Mouse (Mus musculus) intestine, embryonic 15.5 days (tissue): ENCODE data around the gene Rgs16. TPM values are rescaled to one million over a fixed set of nuclear protein-coding genes. Genes with fewer than 3 reads are reported as not detected.

Experiments used
- ATAC-seq: fragments of 200-750 bp; cut with Nextera tagmentation; 2 replicates; pipeline ENCODE4 v1.8.0; 2017; ENCODE audit warnings: moderate TSS enrichment, moderate library complexity
- H3K27ac ChIP-seq: fragments of 300-500 bp; sonication (generic); 2 replicates; pipeline ENCODE4 v1.5.1; 2015; ENCODE audit warnings: mild to moderate bottlenecking, inconsistent platforms
- H3K27me3 ChIP-seq: fragments of 300-500 bp; sonication (generic); replicated peaks from 2 replicates; pipeline ENCODE4 v1.6.1; 2015; ENCODE audit warnings: inconsistent platforms
- H3K36me3 ChIP-seq: fragments of 300-500 bp; sonication (generic); 2 replicates; pipeline ENCODE4 v1.6.1; 2015; ENCODE audit warnings: inconsistent platforms
- H3K4me1 ChIP-seq: fragments of 300-500 bp; sonication (generic); replicated peaks from 2 replicates; pipeline ENCODE4 v1.6.1; 2015; ENCODE audit warnings: inconsistent platforms
- H3K4me2 ChIP-seq: fragments of 300-500 bp; sonication (generic); replicated peaks from 2 replicates; pipeline ENCODE4 v1.6.1; 2015; ENCODE audit warnings: mild to moderate bottlenecking, inconsistent platforms
- H3K4me3 ChIP-seq: fragments of 300-500 bp; sonication (generic); replicated peaks from 2 replicates; pipeline ENCODE4 v1.5.1; 2015; ENCODE audit warnings: inconsistent platforms
- H3K9ac ChIP-seq: fragments of 300-500 bp; sonication (generic); 2 replicates; pipeline ENCODE4 v1.6.1; 2015; ENCODE audit warnings: inconsistent platforms
- H3K9me3 ChIP-seq: fragments of 300-500 bp; sonication (generic); 2 replicates; pipeline ENCODE4 v1.6.1; 2016; ENCODE audit warnings: inconsistent platforms
- WGBS: fragments of 180-500 bp; shearing (Covaris S2); methylation state at CpG from one replicate; pipeline ENCODE4 v1.1.7; 2015; 5-methylcytosine and 5-hydroxymethylcytosine counted together
- polyA plus RNA-seq: library from polyadenylated mRNA; unstranded; fragments of >200 nt; fragmentation: Nextera tagmentation; extraction: Ambion mirVana; gene quantifications from 2 replicates; pipeline ENCODE4 v1.2.1, GENCODE M21; 2015

Rgs16 gene
- polyA plus RNA-seq, 1 experiment from 2014 or later = 5.1 TPM

DNA sequence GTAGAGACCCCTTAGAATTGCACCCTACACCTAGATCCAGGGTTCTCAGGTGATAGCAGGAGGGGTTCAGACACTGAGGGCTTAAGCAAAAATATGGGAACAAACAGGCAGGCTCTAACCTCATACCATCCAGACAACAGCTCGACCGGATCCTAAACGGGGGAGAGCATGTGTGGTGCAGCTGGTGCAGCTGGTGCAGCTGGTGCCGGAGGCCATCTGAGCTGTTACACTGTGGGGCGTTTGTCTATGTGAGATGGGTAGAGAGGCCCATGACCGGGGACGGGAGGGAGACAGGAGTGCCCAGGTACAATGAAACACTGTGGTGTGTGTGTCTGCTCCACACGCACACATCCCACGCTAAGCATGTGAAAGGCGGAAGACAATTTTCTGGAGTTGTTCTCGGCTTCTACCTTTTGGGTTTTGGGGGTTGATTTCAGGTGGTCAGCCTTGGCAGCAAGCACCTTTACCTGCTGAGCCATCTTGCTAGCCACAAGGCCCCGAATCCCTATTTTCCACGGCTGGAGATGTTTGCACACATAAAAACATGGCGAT lies 6.0 kb downstream of the Rgs16 start:
- Histone ChIP-seq H3K4me1 (peaks cover 13% of the 10 kb centered on the region; the same call in 1 of the 2 replicates), H3K9ac (no peak overlapping the region), H3K36me3 (no peaks in the 10 kb centered on the region), H3K27ac (no peak overlapping the region), H3K9me3 (no peaks in the 10 kb centered on the region), H3K4me3 (no peak overlapping the region), H3K27me3 (0 out of 2 replicates have a peak, but pooled peaks cover 3% of the 10 kb centered on the region), H3K4me2 (no peak overlapping the region)
- no peak for ATAC-seq
- 74% methylated on average over 14 of the region's 14 CpGs for WGBS

GRCm38 (mm10) chr1:153746728-153747127 lies 6.6 kb downstream of the Rgs16 start:
- Histone ChIP-seq H3K4me2 (no peak overlapping the region), H3K9ac (no peak overlapping the region), H3K27me3 (0 out of 2 replicates have a peak, but pooled peaks cover 2% of the 10 kb centered on the region), H3K27ac (no peak overlapping the region), H3K36me3 (no peaks in the 10 kb centered on the region), H3K9me3 (no peaks in the 10 kb centered on the region), H3K4me3 (no peak overlapping the region), H3K4me1 (peaks cover 15% of the 10 kb centered on the region; the same call in 1 of the 2 replicates)
- no peak for ATAC-seq
- WGBS = 4% methylated on average over 12 of the region's 12 CpGs

DNA sequence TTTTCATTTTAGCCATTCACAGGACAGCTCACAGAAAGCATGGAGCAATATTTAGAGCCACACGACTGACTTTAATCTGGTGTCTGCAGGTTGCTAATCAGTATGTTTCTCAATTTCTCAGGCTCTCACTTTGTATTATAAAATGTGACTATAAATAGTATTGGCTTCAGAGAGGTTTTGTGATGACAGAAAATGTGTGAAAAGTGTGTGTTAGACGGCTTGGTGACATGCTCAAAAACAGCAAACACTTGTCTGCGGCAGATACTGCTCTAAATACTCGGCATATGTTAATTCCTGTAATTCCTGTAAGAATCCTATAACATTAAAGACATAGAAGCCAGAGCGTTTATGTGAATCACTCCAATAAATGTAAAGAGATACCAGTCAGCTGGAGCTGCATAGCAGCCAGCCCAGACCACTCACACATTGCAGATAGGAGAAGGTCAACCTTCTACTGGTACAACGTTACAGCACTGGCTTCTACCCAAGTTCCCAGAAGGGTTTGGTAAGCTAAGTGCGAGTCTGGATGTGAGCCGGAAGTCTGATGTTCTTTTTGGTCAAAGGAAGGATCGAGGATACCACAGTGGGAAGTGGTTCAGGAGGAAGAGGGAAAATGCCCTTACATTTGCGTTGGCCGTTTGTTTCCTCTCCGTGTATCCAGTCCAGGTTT lies 7.8 kb downstream of the Rgs16 start:
- WGBS = 49% methylated on average over 12 of the region's 12 CpGs
- no peak for ATAC-seq
- H3K4me1 ChIP-seq = peaks cover 23% of the 10 kb centered on the region; the same call in 1 of the 2 replicates
- H3K9me3 ChIP-seq = no peaks in the 10 kb centered on the region
- peak overlapping the region; percentile 64; the same call in 1 of the 2 replicates for H3K4me2 ChIP-seq
- H3K36me3 ChIP-seq = no peaks in the 10 kb centered on the region
- peak overlapping the region; percentile 34; the same call in 1 of the 2 replicates for H3K27ac ChIP-seq
- no peak overlapping the region for H3K9ac ChIP-seq
- H3K27me3 ChIP-seq = no peaks in the 10 kb centered on the region
- H3K4me3 ChIP-seq = no peak overlapping the region

DNA sequence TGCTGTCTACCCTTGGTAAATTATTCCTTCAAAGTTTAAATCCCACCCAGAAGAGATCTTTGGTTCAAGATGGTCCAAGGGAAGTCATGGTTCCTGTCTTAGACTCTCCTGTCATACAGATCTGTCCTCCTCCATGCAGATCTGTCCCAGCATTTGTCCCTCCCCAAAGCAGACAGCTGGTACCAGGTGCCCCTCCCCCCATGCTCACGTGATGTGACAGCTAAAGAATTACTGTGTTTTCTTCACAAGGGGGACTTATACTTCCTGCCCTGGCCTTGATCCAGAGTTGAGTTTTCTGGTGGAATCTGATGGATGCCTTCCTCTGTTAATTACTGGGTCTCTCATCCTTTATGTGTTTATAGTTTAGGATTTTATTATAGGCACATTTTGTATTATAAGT lies 8.4 kb downstream of the Rgs16 start:
- WGBS = 6% methylated on average over 1 of the region's 1 CpGs
- peak; percentile 11; the same call in 1 of the 2 replicates for ATAC-seq
- H3K9me3 ChIP-seq = no peaks in the 10 kb centered on the region

DNA sequence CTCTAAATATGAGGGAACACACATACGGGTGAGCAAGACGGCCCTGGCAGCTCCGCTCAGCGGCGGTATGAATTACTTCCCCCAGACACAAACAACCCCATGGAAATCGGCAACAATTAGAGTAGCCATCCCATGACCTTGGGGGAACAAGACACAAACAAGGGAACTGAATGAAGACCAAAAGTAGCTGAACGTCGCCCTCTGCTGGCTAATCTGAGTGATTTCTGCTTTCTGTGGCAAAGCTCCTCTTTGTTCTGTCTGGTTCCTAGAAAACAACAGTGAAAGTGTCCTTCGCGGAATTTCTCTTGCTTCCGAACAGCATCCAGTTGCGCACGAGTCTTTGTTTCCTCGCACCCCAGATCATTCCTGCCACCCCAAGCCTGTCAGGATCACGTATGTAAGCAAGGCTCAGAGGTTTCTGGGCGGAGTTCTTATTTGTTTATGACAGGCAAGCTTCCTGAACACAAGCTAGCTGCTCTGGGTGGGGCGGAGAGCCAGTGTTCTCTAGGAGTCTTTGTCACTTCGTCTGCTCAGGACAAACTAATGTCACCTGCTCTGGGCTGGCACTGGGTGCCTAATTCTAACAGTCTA lies 9.2 kb downstream of the Rgs16 start, which contains the start of gene Rnasel:
TSS of gene Rnasel (plus strand) at position 216 of the 591 bp plus-strand sequence.
- H3K9ac ChIP-seq = peak within 1 kb of the TSS; percentile 44; the same call in 1 of the 2 replicates
- H3K4me1 ChIP-seq = peaks cover 23% of the 10 kb centered on the region; the same call in 1 of the 2 replicates
- ATAC-seq = peak; percentile 70
- peak within 1 kb of the TSS; percentile 36 for H3K4me3 ChIP-seq
- no peaks in the 10 kb centered on the region for H3K36me3 ChIP-seq
- no peaks in the 10 kb centered on the region for H3K9me3 ChIP-seq
- no peaks in the 10 kb centered on the region for H3K27me3 ChIP-seq
- peak within 1 kb of the TSS; percentile 76 for H3K27ac ChIP-seq
- H3K4me2 ChIP-seq = peak within 1 kb of the TSS; percentile 64
- 3% methylated on average over 18 of the region's 18 CpGs for WGBS

More for the DNA sequence above, 8.4 kb downstream of the Rgs16 start:
- Histone ChIP-seq H3K27ac (peak overlapping the region; percentile 5; the same call in 1 of the 2 replicates), H3K9ac (no peak overlapping the region), H3K36me3 (no peaks in the 10 kb centered on the region), H3K4me1 (peaks cover 23% of the 10 kb centered on the region; the same call in 1 of the 2 replicates), H3K4me2 (peak overlapping the region; percentile 64; the same call in 1 of the 2 replicates), H3K27me3 (no peaks in the 10 kb centered on the region), H3K4me3 (no peak overlapping the region)

DNA sequence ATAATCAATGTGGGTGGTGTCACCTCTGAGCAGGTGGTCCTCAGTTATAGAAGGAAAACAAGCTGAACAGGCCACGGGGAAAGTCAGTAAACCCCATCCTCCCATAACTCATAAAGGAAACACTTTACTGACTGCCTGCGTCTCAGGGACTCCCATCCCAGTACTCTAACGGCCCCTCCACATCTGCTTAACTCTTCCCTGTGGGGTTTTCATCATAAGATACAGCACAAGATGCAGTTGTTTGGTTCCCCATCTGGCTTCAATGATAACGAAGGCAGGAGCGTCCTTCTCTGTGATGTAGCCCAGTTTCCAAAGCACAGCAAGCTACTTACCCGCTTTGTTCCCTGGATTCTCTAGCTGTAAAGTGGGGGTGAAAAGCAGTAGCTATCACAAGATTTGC lies 9.9 kb downstream of the Rgs16 start:
- Histone ChIP-seq H3K36me3 (no peaks in the 10 kb centered on the region), H3K9me3 (no peaks in the 10 kb centered on the region), H3K27me3 (no peaks in the 10 kb centered on the region), H3K4me2 (peak overlapping the region; percentile 64), H3K9ac (no peak overlapping the region; the same call in 1 of the 2 replicates), H3K4me1 (peaks cover 23% of the 10 kb centered on the region; the same call in 1 of the 2 replicates), H3K27ac (0 out of 2 replicates have a peak overlapping the region, but pooled peaks have one; percentile 76), H3K4me3 (peak overlapping the region; percentile 36; the same call in 1 of the 2 replicates)
- no peak for ATAC-seq
- 57% methylated on average over 6 of the region's 6 CpGs for WGBS

- peak overlapping the region; percentile 58 for H3K9ac ChIP-seq
- ATAC-seq = peak; percentile 64
- H3K27me3 ChIP-seq = no peaks in the 10 kb centered on the region
- no peaks in the 10 kb centered on the region for H3K36me3 ChIP-seq
- WGBS = 17% methylated on average over 13 of the region's 13 CpGs
- H3K4me3 ChIP-seq = peak overlapping the region; percentile 40
- peak overlapping the region; percentile 74 for H3K4me2 ChIP-seq
- H3K27ac ChIP-seq = peak overlapping the region; percentile 89
- peaks cover 23% of the 10 kb centered on the region; the same call in 1 of the 2 replicates for H3K4me1 ChIP-seq
- H3K9me3 ChIP-seq = no peaks in the 10 kb centered on the region
These were observed 11.7 kb downstream of the Rgs16 start for GRCm38 (mm10) chr1:153751763-153752301.

DNA sequence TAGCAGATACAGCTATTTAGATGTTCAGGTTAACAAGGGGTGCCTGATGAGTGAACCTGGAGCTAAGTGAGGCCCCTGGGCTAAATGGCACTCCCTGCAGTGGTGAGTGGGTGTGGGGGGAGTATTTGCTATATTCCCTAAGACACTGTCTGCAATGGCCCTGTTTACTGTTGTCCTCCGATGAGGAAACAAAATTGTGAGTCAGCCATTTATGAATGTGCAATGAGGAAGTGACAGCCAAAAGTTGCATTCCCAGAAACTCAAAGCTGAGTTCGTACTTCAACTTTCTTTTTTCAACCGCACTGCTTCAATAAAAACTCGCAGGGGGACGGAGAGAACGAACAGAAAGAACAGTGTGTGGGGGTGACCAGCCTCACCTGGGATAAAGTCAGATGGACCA lies 12.4 kb downstream of the Rgs16 start:
- no peak for ATAC-seq
- peaks cover 23% of the 10 kb centered on the region; the same call in 1 of the 2 replicates for H3K4me1 ChIP-seq
- peak overlapping the region; percentile 74 for H3K4me2 ChIP-seq
- H3K27me3 ChIP-seq = no peaks in the 10 kb centered on the region
- WGBS = 67% methylated on average over 6 of the region's 6 CpGs
- peak overlapping the region; percentile 58 for H3K9ac ChIP-seq
- peak overlapping the region; percentile 40 for H3K4me3 ChIP-seq
- H3K36me3 ChIP-seq = no peaks in the 10 kb centered on the region
- H3K27ac ChIP-seq = peak overlapping the region; percentile 89
- H3K9me3 ChIP-seq = no peaks in the 10 kb centered on the region

DNA sequence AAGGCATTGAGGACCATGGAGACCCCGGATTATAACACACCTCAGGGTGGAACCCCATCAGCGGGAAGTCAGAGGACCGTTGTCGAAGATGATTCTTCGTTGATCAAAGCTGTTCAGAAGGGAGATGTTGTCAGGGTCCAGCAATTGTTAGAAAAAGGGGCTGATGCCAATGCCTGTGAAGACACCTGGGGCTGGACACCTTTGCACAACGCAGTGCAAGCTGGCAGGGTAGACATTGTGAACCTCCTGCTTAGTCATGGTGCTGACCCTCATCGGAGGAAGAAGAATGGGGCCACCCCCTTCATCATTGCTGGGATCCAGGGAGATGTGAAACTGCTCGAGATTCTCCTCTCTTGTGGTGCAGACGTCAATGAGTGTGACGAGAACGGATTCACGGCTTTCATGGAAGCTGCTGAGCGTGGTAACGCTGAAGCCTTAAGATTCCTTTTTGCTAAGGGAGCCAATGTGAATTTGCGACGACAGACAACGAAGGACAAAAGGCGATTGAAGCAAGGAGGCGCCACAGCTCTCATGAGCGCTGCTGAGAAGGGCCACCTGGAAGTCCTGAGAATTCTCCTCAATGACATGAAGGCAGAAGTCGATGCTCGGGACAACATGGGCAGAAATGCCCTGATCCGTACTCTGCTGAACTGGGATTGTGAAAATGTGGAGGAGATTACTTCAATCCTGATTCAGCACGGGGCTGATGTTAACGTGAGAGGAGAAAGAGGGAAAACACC lies 13.7 kb downstream of the Rgs16 start:
- Histone ChIP-seq H3K4me2 (no peak overlapping the region), H3K4me3 (no peak overlapping the region), H3K27ac (no peak overlapping the region), H3K4me1 (peaks cover 15% of the 10 kb centered on the region; the same call in 1 of the 2 replicates), H3K9ac (no peak overlapping the region), H3K27me3 (no peaks in the 10 kb centered on the region), H3K36me3 (no peaks in the 10 kb centered on the region), H3K9me3 (no peaks in the 10 kb centered on the region)
- ATAC-seq = no peak
- 70% methylated on average over 25 of the region's 25 CpGs for WGBS

- no peak for ATAC-seq
- H3K36me3 ChIP-seq = no peaks in the 10 kb centered on the region
- H3K4me2 ChIP-seq = no peak overlapping the region
- H3K4me3 ChIP-seq = no peak overlapping the region
- 87% methylated on average over 11 of the region's 11 CpGs for WGBS
- H3K27ac ChIP-seq = no peak overlapping the region
- H3K9me3 ChIP-seq = no peaks in the 10 kb centered on the region
- H3K4me1 ChIP-seq = no peaks in the 10 kb centered on the region
- H3K27me3 ChIP-seq = no peaks in the 10 kb centered on the region
- no peak overlapping the region for H3K9ac ChIP-seq
These were observed 24.0 kb downstream of the Rgs16 start for GRCm38 (mm10) chr1:153764136-153764535.

DNA sequence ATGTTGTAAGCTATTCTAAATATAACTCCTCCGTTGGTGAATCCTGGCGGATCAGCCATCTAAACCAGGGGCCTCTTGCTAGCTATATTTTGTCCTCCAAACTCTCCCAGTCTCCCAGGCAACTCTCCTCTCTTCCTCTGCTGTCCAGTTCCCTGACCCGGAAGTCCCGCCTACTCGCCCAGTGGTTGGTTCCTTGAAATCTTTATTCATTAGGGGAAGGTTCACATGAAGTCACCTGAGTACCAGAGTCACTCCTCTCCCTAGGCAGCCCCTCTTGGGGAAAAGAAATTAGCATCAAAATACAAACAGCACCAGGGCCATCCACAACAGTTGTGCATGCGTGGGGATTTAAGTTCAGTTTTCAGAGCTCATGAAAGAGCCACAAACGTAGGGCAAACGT lies 26.1 kb downstream of the Rgs16 start:
- Histone ChIP-seq H3K4me1 (no peaks in the 10 kb centered on the region), H3K9ac (no peak overlapping the region), H3K9me3 (no peaks in the 10 kb centered on the region), H3K4me2 (no peak overlapping the region), H3K27me3 (no peaks in the 10 kb centered on the region), H3K27ac (no peak overlapping the region), H3K36me3 (no peaks in the 10 kb centered on the region), H3K4me3 (no peak overlapping the region)
- ATAC-seq = no peak
- WGBS = 60% methylated on average over 8 of the region's 8 CpGs
